Mouse (Mus musculus) ES-E14 (cell line): ENCODE measurements around the gene BC003965. TPM values are rescaled to one million over a fixed set of nuclear protein-coding genes. Genes with fewer than 3 reads are reported as not detected.

Experiments used
- DNase-seq: peaks from one replicate; pipeline ENCODE4 v3.0.0-alpha.2; 2013; ENCODE audit warnings: low read depth, low spot score
- H3K27ac ChIP-seq: 2 replicates; pipeline ENCODE4 v1.5.1; 2012; ENCODE audit warnings: low read depth, mild to moderate bottlenecking, low read length, moderate library complexity, mixed read lengths; ENCODE audit not compliant: poor library complexity, insufficient read depth, severe bottlenecking
- H3K36me3 ChIP-seq: 2 replicates; pipeline ENCODE4 v1.6.1; 2012; ENCODE audit warnings: mild to moderate bottlenecking, low read length, moderate library complexity, mixed read lengths; ENCODE audit not compliant: control insufficient read depth, poor library complexity, insufficient read depth, severe bottlenecking
- H3K4me1 ChIP-seq, 2 experiments: fragments of 150-350 bp in 1 of 2; sonication (generic) in 1 of 2; 2 replicates each; pipeline ENCODE4 v1.6.1; 2012; ENCODE audit warnings: low read length in 2 of 2, mild to moderate bottlenecking in 1 of 2, mixed read lengths in 1 of 2; ENCODE audit not compliant: control insufficient read depth in 2 of 2, insufficient read depth in 2 of 2, poor library complexity in 1 of 2
- H3K4me3 ChIP-seq, 2 experiments: fragments of 150-350 bp in 1 of 2; sonication (generic) in 1 of 2; 2 replicates each; pipeline ENCODE4 v1.5.1; 2012; ENCODE audit warnings: low read length in 2 of 2, low read depth in 1 of 2, mild to moderate bottlenecking in 1 of 2, mixed read lengths in 1 of 2; ENCODE audit not compliant: insufficient read depth in 1 of 2, poor library complexity in 1 of 2, severe bottlenecking in 1 of 2
- H3K9ac ChIP-seq: 2 replicates; pipeline ENCODE4 v1.6.1; 2012; ENCODE audit warnings: low read depth, mild to moderate bottlenecking, low read length, mixed read lengths; ENCODE audit not compliant: poor library complexity, insufficient read depth, severe bottlenecking
- H3K9me3 ChIP-seq: fragments of 150-350 bp; sonication (generic); 2 replicates; pipeline ENCODE4 v1.6.1; 2012; ENCODE audit warnings: low read depth, mild to moderate bottlenecking, low read length; ENCODE audit not compliant: control insufficient read depth, insufficient read depth
- CHD2 ChIP-seq: IDR thresholded peaks from 2 replicates; pipeline ENCODE4 v1.6.1; 2014; ENCODE audit warnings: mild to moderate bottlenecking, low read depth, low read length, inconsistent platforms
- HCFC1 ChIP-seq: IDR thresholded peaks from 2 replicates; pipeline ENCODE4 v1.6.1; 2012; ENCODE audit warnings: low read length, inconsistent platforms, borderline replicate concordance; ENCODE audit not compliant: insufficient read depth
- MAFK ChIP-seq: IDR thresholded peaks from 2 replicates; pipeline ENCODE4 v1.6.1; 2014; ENCODE audit warnings: mild to moderate bottlenecking, low read depth, low read length, inconsistent platforms; ENCODE audit not compliant: insufficient read depth
- ZC3H11A ChIP-seq: IDR thresholded peaks from 2 replicates; pipeline ENCODE4 v1.6.1; 2012; ENCODE audit warnings: low read depth, mild to moderate bottlenecking, inconsistent platforms, low read length, borderline replicate concordance
- ZNF384 ChIP-seq: IDR thresholded peaks from 2 replicates; pipeline ENCODE4 v1.6.1; 2012; ENCODE audit warnings: low read depth, low read length, inconsistent platforms
- in situ Hi-C, 2 experiments: fragments of 600-800 bp; cut with MboI; formaldehyde crosslinking; loops; one replicate each; pipeline ENCODE4 v1.15.1; 2025; ENCODE audit warnings: low sequenced_read_pairs in 2 of 2, inconsistent platforms in 1 of 2; ENCODE audit not compliant: unreplicated experiment in 2 of 2
- total RNA-seq: library from RNA; depleted of rRNA; stranded (reverse); fragments of 300-350 nt; gene quantifications from 2 replicates; pipeline ENCODE4 v1.2.3, GENCODE M21; 2012

BC003965 gene
- total RNA-seq, 1 experiment, result 22.8 TPM

GRCm38 (mm10) chr17:25163387-25163786 is 21.0 kb upstream of the BC003965 start:
- H3K36me3 ChIP-seq, result peaks cover 7% of the 10 kb centered on the region
- no peak overlapping the region for H3K9ac ChIP-seq
- no peak overlapping the region for H3K4me3 ChIP-seq
- no peak overlapping the region for H3K27ac ChIP-seq
- H3K9me3 ChIP-seq, result no peaks in the 10 kb centered on the region
- TF ChIP-seq ZNF384 (no peak), HCFC1 (no peak), ZC3H11A (no peak), CHD2 (no peak), MAFK (no peak)
- DNase-seq, result no peak
- in situ Hi-C loops, result no loop called here
- H3K4me1 ChIP-seq, result no peaks in the 10 kb centered on the region; a peak in 1 of 4 replicates

GRCm38 (mm10) chr17:25164770-25165169 is 19.6 kb upstream of the BC003965 start:
- Histone ChIP-seq H3K27ac (no peak overlapping the region), H3K9me3 (no peaks in the 10 kb centered on the region), H3K36me3 (peaks cover 2% of the 10 kb centered on the region), H3K4me3 (no peak overlapping the region), H3K4me1 (no peaks in the 10 kb centered on the region; a peak in 1 of 4 replicates), H3K9ac (no peak overlapping the region)
- TF ChIP-seq CHD2 (no peak), ZNF384 (no peak), HCFC1 (no peak), MAFK (no peak), ZC3H11A (no peak)
- DNase-seq, result no peak
- in situ Hi-C loops, result no loop called here

DNA sequence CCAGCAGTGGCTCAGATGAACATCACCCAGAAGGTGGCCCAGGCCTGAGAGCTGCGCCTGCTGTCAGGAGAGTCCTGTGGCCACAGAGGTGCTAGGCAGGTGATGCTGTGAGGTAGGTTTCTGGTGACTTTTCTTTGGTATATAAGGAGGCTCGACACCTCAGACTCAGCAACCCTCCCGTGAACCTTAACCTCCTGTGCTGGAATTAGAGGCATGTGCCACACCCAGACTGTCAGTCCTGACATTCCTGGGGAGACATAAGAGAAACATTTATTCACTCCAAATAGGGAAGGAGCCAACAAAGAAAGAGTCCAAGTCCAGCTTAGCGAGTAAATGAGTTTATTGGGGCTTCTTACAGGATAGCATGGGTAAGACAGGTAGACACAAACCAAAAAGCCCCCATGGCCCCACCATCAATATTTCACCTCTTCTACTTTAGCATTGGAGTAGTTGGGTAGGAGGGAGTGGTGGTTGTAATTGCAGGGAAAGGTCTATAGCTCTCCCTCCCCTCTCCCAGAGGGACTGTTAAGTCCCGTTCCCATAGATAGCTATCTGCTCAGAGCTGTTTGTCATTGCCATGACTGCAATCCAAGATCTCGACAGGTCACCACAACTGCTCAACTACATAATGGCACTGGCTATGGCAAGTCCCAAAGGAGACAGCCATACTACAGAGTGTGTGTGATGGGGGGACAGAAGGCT is 18.2 kb upstream of the BC003965 start:
- in situ Hi-C loops, result no loop called here
- no peak for DNase-seq
- no peaks in the 10 kb centered on the region; a peak in 1 of 4 replicates for H3K4me1 ChIP-seq
- no peak overlapping the region for H3K9ac ChIP-seq
- no peak for TF ChIP-seq CHD2
- TF ChIP-seq ZC3H11A, result no peak
- no peak for TF ChIP-seq MAFK
- TF ChIP-seq ZNF384, result no peak
- H3K4me3 ChIP-seq, result no peak overlapping the region
- H3K27ac ChIP-seq, result no peak overlapping the region
- no peaks in the 10 kb centered on the region for H3K9me3 ChIP-seq
- H3K36me3 ChIP-seq, result no peaks in the 10 kb centered on the region; the same call in 1 of the 2 replicates

DNA sequence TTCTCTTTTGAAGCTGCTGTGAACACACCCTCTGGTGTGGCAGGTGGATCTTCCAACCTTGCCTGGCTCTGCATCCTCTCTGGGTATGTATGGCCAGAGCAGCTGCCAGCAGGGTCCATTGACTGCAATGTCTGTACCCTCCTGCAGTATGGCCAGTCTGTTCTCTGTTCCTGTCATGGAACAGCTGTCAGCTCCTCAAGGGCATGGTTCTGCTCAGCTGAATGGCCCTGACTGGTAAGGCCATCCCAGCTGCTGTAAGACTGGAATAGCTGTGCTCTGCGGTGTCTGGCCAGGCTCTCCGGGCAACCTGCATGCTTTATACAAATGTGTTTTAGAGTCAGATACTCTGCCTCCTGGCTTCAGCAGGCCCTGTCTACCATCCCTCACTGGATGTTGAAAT is 14.6 kb upstream of the BC003965 start:
- no peak overlapping the region for H3K9ac ChIP-seq
- no peak overlapping the region for H3K4me3 ChIP-seq
- in situ Hi-C loops, result no loop called here

More for the DNA sequence above, 14.6 kb upstream of the BC003965 start:
- H3K36me3 ChIP-seq, result no peaks in the 10 kb centered on the region
- DNase-seq, result no peak
- no peak overlapping the region for H3K27ac ChIP-seq
- no peaks in the 10 kb centered on the region; a peak in 2 of 4 replicates for H3K4me1 ChIP-seq
- no peaks in the 10 kb centered on the region for H3K9me3 ChIP-seq
- TF ChIP-seq MAFK (no peak), ZNF384 (no peak), HCFC1 (no peak), ZC3H11A (no peak), CHD2 (no peak)
